Mouse (Mus musculus) retina, postnatal 1 day (tissue): Measurements from ENCODE around the gene Sost.

ENCODE experiments used
- DNase-seq: peaks from one replicate; pipeline ENCODE4 v3.0.0-alpha.2; 2012

Sost gene

GRCm38 (mm10) chr11:101937108-101937507 lies 29.7 kb downstream of the Sost start:
- peak; percentile 74 for DNase-seq

DNA sequence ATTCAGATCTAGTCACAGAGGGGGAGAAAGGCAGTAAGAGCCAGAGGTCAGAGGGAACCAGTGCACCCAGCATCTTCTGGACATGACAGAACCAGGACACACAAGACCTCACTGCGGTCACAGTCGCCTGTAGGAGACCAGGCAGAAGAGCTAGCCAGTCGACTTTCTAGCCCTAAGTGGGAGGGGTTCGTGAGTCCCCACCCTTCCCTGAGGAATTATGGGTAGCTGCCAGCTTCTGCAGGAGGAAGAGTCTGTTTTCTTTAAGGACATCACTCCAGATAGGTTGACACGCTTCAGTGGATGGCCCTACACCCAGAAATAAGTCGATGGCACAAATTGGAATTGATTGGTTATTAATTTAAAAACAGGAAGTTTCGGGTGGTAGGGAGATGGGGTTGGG lies 30.4 kb downstream of the Sost start:
- DNase-seq: peak; percentile 40

DNA sequence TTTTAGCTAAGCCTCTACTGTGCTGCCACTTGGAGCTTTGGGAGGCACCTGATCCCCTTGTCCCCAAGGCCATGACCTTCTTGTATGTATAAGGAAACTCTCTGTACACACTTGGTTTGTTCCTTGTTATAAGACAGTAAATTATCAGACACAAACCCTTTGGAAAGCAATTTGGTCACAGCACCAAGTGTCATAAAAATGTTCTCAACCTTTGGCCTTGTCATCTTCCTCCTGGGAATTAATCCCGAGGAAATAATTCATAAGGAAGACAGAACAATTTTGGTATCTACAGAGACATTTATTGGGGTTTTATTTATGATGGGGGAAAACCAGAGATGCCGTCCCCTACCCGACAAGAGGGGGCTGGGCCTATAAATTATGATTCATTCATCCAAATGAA lies 31.1 kb downstream of the Sost start:
- DNase-seq: no peak

GRCm38 (mm10) chr11:101931978-101932377 lies 34.8 kb downstream of the Sost start:
- no peak for DNase-seq

GRCm38 (mm10) chr11:101928030-101928762 lies 38.6 kb downstream of the Sost start:
- peak; percentile 81 for DNase-seq

DNA sequence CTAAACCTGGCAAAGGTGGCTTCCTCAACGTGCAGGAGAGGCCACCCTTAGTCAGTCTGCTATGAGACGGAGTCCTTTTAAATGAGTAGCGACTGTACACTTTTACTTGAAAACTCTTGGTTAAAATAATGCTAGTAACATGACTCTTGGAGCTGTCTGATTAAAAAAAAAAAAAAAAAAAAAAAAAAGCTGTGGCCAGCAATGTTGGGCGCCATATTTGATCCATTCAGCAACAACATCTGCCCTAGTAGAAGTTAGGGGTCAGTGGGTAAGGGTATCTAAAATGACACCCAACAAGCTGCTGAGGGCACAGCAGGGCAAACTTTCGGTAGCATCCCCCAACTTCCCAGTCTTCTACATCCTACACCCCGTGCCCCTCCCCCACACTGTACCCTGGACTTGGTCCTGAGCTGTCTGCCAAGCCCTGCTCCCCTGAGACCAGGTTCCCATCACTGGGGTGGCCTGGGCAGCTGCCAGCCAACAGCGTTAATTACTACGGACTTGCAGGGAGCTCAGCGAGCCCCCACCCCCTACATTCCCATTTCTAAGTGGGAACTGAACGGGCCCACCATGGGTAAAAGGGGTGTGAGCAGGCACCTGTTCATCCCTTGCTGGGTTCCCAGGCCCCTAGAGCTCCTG lies 39.7 kb downstream of the Sost start:
- no peak for DNase-seq

DNA sequence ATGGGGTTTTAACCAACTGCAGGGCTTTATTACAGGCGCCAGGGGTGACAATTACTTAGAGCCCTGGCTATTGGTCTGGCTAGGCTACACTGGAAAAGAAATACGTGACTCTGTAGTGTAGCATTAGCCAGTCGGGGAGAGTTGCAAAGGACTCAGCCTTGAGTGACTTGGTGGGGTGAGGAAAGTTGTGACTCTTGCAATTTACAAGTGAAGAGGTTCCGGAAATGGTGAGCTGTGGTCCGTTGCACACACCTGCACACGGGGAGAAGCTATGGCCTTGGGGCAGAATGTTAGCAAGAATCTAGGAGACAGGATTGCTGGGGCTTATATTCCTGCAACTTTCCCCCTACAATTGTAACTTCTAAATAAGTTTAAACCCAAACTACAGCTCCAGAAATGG lies 41.2 kb downstream of the Sost start:
- no peak for DNase-seq

- DNase-seq: no peak
Observed at GRCm38 (mm10) chr11:101924441-101924976, 42.3 kb downstream of the Sost start.

- no peak for DNase-seq
Observed at GRCm38 (mm10) chr11:101923988-101924387, 42.8 kb downstream of the Sost start.

- no peak for DNase-seq
Observed at GRCm38 (mm10) chr11:101921361-101921952, 45.4 kb downstream of the Sost start.

GRCm38 (mm10) chr11:101919660-101920059 lies 47.2 kb downstream of the Sost start:
- DNase-seq: peak; percentile 82

DNA sequence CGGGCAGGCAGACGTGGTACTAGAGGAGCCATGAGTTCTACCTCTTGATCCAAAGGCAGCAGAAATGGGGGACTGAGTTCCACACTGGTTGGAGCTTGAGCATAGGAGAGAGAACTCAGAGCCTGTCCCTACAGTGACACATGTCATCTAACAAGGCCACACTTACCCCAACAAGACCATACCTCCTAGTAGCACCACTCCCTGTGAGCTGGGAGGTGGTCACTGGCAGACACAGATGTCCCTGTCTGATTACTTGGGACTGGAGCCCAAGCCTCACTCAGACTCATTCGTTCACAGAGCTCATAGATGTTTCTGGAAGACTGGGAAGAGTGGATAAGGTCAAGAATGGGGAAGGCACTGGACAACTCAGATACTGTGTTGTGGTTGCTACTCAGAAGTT lies 48.2 kb downstream of the Sost start:
- DNase-seq: no peak

- no peak for DNase-seq
Observed at GRCm38 (mm10) chr11:101916772-101917171, 50.0 kb downstream of the Sost start.

- no peak for DNase-seq
Observed at GRCm38 (mm10) chr11:101913591-101913990, 53.2 kb downstream of the Sost start.
